Mouse (Mus musculus): ENCODE data around the gene Bspry.

Bspry gene

DNA sequence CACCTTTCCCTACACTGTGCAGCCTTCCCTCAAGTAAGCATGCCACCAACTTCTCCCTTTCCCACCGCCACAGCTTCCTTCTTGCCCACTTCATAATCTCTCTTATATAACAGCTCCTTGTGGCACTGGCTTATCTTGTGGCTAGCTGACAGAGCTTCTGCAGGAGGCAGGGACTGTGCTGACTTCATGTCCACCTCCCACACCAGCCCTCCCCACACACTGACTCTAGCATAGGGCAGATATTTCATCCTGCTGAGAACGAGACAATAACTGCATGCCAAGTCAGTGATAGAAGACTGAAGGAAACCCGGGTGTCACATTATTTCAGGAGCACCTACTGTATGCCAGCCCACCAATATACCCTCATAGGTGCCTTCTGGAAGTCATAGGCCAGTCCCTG is 35.6 kb downstream of the Bspry start:
- DNase-seq (ENCODE audit: low spot score in 2 of 2), result no peak

DNA sequence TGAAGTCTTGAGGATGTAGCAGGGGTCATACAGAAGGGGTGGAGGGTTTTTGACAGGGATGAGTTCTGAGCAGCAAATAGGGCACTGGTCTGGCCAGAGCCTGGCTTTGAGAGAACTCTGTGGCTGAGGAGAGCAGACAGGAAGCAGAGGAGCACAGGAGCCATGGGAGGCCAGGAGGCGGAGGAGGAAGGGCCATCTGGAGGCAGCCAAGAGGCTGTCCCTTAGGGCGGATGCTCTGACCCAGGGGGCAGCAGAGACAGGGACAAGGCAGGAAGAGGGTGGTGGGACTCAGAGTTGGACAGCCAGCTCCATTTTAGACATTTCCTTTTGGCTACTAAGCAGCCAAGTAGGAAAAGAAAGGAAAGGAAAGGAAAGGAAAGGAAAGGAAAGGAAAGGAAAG is 36.2 kb downstream of the Bspry start:
- DNase-seq (ENCODE audit: low spot score in 2 of 2), result no peak

DNA sequence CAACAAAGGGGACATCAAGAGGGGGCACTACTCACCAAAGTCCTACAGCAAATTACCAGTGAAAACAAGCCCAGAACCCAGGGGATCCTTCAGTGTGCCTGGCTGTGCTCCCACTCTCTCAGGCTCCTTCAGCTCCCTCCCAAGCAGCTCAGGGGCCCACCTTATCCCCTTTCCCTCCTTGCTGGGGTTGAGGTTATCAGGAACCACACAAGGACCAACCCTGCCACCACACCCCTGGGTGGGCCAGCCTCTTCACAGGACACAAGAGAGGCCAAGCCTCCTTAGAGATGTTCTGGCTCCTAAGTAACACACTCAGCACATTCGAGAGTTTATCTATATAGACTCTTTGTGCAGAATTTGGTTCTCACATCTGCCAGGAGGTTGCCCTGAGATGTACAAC is 36.7 kb downstream of the Bspry start:
- no peak for DNase-seq (ENCODE audit: low spot score in 2 of 2)

DNA sequence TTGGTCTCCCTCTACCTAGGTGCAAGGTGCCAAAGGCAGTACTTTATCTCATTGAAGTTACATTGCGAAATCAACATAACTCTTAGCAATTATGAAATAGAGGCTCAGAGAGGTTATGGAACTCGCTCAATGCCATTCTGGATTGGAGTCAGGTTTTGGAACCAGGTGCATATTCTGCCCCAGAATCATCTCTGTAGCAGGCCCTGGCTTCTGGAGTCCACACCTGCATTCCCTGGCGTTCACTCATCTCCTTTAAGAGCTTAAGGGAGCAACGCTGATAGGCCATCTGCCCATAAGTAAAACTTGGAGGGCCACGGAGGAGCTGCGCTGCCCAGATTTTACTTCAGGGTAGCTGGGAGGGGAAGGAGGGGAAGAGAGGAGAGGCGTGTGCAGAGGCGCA is 37.2 kb downstream of the Bspry start:
- no peak for DNase-seq (ENCODE audit: low spot score in 2 of 2)

DNA sequence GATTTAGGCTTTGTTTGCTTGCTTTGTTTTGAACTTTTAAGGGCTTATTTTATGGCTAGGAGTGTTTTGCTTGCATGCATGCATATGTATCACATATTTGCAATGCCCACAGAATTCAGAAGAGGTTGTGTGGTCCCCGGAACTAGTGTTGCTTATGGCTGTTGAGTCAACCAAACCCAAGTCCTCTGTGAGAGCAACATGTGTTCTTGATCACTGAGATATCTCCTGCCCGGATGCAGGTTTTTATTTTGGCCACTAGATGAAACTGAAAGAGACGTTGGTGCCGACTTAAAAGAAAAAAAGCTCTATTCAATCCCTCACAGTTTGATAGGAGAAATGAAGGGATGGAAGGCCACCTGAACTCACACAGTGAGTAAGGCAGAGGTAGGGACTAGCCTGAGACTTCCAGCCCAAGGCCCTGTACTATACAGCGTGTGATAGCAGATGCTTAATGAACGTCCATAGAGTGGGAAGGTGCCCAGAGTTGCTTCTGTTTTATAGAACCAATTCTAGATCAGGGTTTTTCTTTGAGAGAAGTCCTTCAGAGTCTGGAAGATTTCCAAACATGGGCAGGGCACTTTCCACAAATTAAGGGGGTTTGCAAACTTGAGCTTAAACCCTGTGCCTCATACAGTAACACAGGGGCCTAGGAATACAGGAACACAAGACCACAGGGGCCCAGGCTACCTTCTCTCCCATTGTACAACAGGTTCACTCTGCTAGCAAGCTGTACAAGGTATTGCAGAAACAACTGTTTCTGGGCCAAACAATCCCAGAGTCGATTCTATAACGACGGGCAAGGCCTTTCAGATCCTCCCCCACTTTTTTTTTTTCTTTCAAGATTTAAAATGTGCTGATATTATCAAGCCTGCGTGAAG is 37.9 kb downstream of the Bspry start:
- DNase-seq (ENCODE audit: low spot score in 2 of 2), result no peak

DNA sequence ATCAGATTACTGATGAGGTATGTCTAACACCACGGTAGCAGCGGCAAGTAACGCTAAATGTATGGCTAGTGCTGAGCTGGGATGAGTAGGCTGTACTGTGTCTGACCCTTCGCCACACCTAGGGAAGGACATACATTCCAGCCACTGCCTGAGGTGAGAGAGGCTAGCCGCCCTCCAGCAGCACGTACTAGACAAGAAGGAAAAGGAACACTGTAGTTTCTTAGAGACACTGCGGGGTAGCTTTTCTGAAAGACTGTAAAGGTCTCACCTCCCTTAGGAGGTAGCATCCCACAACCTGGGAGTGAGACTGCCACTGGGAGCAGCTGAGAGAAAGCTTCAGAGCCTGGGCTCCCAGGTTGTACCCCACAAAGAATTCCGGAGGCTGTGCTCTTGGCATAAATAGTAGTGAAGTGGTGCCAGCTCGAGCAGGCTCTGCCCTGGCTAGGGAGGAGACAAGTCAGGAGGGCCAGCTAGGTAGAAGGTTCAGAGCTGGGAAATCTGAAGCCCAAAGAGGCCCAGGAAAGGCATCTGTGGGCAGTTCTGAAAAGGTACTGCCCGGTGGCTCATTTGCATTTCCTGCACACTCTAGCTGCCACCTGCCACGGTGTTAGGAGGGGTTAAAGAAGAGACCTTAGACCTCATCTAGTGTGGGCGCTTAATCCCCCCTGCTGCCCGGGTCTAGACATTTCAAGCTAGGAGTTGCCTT is 38.7 kb downstream of the Bspry start:
- DNase-seq (ENCODE audit: low spot score in 2 of 2), result no peak

DNA sequence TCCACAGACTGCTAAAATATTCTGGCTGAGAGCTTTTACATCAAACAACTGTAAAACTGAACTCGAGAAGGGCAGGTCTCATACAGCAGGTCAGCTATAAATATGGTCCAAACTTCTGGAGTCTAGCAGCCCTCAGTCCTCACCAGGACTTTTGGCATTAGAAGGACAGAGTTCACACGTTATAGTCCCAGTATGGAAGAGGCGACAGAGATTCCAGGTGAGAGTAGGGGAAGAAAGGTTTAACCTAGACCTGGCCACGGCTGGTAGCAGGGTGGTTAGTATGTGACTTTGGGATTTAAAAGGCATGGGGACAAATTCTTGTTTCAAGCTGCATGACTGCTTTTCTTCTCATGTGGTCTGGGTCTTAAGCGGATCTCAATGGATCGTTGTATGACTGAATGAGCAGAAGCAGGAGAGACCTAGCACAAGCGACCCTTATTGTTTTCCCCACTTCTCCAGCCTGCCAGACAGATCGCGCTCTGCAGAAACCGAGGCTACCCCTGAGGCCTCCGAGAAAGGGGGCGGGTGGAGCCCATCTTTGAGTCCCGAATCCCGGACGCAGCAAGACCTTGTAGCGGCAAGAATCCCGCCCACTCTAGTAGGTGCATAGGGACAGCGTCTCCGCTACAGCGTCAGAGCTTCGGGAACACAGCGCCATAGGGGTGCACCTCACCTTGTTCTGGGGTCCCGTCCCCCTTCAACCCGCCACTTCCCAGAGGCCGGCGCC is 39.4 kb downstream of the Bspry start:
- DNase-seq (ENCODE audit: low spot score in 2 of 2), result no peak

DNA sequence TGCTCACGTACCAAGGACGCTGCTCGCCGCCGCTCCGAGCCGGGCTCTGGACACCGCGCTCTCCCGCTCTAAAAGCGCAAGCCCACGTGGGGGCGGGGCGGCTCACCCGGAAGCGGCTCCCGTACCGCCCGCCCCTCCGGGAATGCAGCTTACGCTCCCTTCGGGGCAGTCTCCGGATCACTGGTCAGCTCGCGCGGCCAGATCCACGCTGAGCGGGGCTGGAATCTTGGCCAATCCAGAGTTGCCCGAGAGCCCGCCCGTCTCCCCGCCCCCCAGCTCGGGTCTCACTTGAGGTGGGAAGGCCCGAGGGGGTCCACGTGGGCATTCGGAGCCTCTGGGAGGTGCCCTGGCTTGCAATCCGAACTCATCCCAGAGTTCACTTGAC is 40.0 kb downstream of the Bspry start, which contains the start of gene Alad:
TSS of gene Alad (minus strand) at position 70 of the 385 bp plus-strand sequence.
- peak; percentile 79 to 84 for DNase-seq (ENCODE audit: low spot score in 2 of 2)

DNA sequence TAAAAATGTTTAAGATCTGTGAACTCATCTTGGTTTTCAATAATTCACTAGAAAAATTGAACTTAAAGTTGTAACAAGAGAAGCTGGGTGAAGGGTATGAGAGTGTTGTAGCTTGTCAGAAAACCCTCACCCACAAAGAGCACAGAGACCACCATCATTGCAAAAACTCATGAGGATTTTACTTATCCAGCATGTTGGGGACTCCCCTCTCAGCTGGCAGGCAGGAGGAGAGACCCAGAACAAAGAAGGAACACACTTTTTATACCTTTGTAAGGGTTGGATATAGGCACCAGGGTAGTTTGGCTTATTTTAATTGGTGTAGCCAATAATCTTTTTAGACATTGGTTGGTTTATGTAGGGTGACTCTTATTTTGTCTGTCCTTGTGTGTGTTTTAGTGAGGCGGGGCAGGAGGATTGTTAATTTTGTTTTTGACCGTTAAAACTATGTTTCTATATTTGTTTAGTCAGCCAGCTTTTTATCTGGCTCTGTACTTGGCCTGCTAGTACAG is 41.1 kb downstream of the Bspry start:
- no peak for DNase-seq (ENCODE audit: low spot score in 2 of 2)

DNA sequence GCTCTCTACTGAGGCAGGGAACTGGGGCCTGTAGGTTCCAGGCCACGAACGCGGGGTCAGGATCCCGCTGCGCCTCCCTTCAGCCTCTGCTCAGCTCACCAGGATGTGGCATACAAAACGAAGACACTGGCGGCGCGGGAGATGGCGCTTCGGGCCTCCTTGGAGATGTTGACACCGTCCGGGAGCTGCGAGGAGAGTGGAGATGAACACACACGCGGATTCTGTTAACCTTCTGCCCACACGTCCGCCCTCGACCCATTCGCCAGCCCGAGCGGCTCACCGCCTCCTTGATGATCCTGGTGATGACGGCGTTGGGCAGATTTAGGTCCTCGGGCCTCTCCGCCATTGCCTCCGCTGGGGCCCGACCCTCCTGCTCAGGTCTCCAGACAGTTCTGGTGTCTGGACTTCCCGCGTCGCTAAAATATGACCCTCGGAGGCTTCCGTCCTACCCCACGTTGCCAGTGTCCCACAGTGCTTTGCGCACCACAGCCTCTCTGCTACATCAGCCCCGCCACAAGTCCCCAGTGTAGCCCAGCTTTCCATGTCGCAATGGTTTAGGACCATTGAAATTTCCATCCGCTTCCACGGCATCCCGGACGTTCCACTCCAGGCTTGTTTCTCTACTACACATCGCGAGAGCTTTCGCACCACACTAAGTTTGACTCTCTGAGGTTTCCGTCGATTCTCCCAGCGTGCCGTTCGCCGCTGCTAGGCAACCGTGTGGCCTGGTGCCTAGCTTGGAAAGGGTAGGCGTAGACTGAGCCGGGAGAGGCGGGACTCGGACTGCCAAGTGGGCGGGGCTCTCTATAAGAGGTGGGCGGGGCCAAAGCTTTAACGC is 45.0 kb downstream of the Bspry start, which contains the start of the genes Pole3 and 4933430I17Rik:
TSS of gene Pole3 (minus strand) at position 418 of the 838 bp plus-strand sequence.
TSS of gene 4933430I17Rik (plus strand) at position 719 of the 838 bp plus-strand sequence.
- peak; percentile 96 to 97 for DNase-seq (ENCODE audit: low spot score in 2 of 2)

DNA sequence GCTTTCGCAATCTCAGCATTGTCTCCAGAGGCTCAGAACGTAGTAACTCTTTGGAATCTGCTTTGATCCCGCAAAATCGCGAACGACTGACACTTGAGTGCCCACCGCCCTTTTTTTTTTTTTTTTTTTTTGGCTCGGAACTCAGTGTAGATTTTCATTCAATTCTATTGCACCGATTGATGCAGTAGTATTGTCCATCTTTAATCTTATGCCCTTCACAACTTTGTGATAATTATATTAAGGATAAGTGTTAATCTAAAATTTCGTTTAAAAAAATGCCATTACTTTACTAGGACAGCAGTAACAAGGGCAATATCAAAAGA is 45.6 kb downstream of the Bspry start:
- no peak for DNase-seq (ENCODE audit: low spot score in 2 of 2)

DNA sequence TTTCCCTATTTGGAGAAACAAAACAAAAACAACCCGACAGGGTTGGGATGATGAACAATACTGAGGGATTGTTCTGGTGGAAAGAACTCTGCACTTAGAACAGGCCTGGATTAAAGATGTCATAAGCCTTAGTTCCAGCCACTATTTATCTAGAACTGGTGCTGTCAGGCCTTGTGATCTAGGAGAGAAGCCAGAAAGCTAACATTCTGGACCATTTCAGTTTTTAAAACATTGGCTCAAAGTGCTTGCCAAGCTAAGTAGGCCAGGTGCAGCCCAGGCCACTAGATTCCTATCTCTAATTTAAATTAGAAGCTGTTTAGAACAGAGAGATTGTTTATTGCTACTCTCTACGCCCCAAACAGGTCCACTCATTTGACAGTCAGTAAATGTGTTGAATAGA is 46.4 kb downstream of the Bspry start:
- no peak for DNase-seq (ENCODE audit: low spot score in 2 of 2)

DNA sequence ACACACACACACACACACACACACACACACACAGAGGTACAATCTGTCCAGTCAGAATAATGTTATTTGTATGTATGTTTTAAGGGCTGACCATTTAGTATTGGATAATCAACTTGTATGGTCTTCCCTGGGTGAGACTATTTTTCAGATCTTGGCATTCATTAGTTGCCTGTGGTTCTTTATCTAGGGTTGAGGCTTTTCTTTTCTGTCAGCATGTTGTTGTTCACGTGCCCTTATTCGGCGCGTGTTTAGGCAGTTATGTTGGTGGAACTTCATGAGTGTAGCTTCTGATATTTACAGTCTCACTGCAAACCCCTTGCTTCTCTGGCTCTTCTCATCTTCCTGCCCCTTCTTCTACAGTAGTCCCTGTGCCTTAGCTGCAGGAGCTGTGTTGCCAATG is 47.8 kb downstream of the Bspry start:
- DNase-seq (ENCODE audit: low spot score in 2 of 2), result no peak

DNA sequence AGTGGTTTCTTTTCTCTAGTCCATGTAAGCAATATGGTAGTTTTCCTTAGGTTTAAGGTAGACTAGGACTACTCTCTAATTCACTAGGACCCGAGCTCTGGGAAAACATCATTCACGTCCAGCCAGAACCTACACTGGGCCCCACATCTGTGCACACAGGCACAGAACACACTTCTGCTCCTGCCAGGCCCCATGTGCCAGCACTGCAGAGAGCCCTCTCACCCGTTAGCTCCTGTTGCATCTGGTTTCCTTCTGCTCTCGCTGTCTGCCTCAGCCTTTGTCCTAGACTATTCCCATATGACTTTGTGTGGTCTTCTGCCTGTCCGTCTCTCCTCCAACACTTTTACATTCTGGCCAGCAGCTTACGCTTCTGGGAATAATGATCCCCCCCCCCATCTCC is 53.9 kb downstream of the Bspry start:
- DNase-seq (ENCODE audit: low spot score in 2 of 2), result no peak

DNA sequence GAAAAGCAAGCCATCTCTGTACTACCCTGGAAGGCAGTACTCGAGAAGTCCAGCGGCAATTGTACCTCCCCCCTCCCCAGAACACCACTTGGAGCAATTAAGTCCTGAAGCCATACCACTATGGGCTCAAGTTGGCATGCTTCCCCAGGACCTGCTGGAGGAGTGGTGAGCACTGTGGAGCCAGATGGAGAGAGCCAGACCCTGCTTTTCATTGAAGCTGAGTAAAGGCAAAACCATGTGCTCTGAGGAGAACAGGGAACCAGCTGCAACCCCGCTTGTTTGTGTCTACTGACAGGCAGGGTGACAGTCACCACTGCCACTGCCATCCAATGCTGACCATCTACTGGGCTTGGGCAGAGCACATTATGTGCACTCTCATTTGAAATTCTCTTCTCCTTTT is 61.9 kb downstream of the Bspry start:
- no peak for DNase-seq (ENCODE audit: low spot score in 2 of 2)

DNA sequence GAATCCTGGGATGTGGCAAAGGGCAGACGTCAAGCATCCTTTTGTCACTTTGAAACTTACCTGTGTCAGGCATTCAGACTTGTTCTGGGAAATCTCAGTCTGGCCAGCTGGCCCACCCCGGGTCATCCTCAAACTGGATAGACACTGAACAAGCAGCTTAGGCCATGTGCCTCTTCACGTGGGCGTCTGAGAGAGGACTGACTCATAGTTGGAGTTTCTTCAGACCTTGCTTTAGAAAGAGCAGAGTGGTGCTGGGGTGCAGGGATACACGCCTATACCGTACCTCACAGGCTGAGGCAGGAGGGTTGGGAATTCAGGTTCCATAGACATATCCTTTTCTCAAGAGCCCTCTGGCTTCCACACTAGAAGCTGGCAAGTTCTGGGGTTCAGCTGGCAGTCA is 63.9 kb downstream of the Bspry start:
- DNase-seq (ENCODE audit: low spot score in 2 of 2), result no peak

DNA sequence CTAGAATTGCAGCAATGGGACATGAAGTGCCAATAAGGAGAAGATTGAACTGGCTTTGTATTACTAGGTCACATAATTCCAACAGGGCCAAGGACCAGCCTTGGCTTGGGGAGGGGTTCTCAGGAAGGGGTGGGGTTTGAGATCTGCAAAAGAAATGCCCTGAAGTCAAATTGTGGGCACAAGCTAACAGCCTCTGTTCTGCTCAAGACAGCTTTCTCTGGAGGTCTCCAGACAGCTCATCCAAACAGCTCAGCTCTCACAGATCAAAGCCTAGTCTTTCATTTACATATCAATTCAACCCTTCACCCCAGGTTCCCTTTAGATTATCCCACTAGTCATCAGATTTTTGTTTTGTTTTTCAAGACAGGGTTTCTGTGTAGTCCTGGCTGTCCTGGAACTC is 64.9 kb downstream of the Bspry start:
- DNase-seq (ENCODE audit: low spot score in 2 of 2), result no peak

Data from right cerebral cortex, adult 2 months (tissue).